Mouse (Mus musculus) forebrain, postnatal 0 days (tissue): ENCODE data around the gene Tarbp1. TPM values are rescaled to one million over a fixed set of nuclear protein-coding genes. Genes with fewer than 3 reads are reported as not detected.

Experiments used
- ATAC-seq: fragments of 200-750 bp; cut with Nextera tagmentation; 2 replicates; pipeline ENCODE4 v1.8.0; 2017; ENCODE audit warnings: mild to moderate bottlenecking, moderate library complexity
- DNase-seq: peaks from one replicate; pipeline ENCODE4 v3.0.0-alpha.2; 2015
- H3K27ac ChIP-seq: fragments of 300-500 bp; sonication (generic); 2 replicates; pipeline ENCODE4 v1.5.1; 2014; ENCODE audit warnings: low read depth, mild to moderate bottlenecking, antibody characterized with exemption, low read length, moderate library complexity, mixed read lengths
- H3K27me3 ChIP-seq: fragments of 300-500 bp; sonication (generic); 2 replicates; pipeline ENCODE4 v1.6.1; 2014; ENCODE audit warnings: mild to moderate bottlenecking, low read length, mixed read lengths; ENCODE audit not compliant: insufficient read depth
- H3K36me3 ChIP-seq: fragments of 300-500 bp; sonication (generic); 2 replicates; pipeline ENCODE4 v1.6.1; 2014; ENCODE audit warnings: mild to moderate bottlenecking, moderate library complexity; ENCODE audit not compliant: insufficient read depth
- H3K4me1 ChIP-seq: fragments of 300-500 bp; sonication (generic); 2 replicates; pipeline ENCODE4 v1.6.1; 2014; ENCODE audit warnings: antibody characterized with exemption; ENCODE audit not compliant: insufficient read depth
- H3K4me2 ChIP-seq: fragments of 300-500 bp; sonication (generic); 2 replicates; pipeline ENCODE4 v1.6.1; 2014; ENCODE audit warnings: low read depth, mild to moderate bottlenecking, moderate library complexity
- H3K4me3 ChIP-seq: fragments of 300-500 bp; sonication (generic); 2 replicates; pipeline ENCODE4 v1.5.1; 2014; ENCODE audit warnings: low read depth, low read length, mixed read lengths
- H3K9ac ChIP-seq: fragments of 300-500 bp; sonication (generic); 2 replicates; pipeline ENCODE4 v1.6.1; 2014; ENCODE audit warnings: mild to moderate bottlenecking
- H3K9me3 ChIP-seq: fragments of 300-500 bp; sonication (generic); 2 replicates; pipeline ENCODE4 v1.6.1; 2016; ENCODE audit warnings: low read length
- CTCF ChIP-seq: sonication (generic); IDR thresholded peaks from 2 replicates; pipeline ENCODE4 v1.5.1; 2016; ENCODE audit warnings: antibody characterized with exemption, control low read depth, low read depth
- WGBS: fragments of 180-500 bp; shearing (Covaris S2); extraction: QIAGEN DNeasy Blood & Tissue Kit; methylation state at CpG from one replicate; pipeline ENCODE4 v1.1.7; 2014; 5-methylcytosine and 5-hydroxymethylcytosine counted together
- polyA plus RNA-seq: library from polyadenylated mRNA; unstranded; fragments of >200 nt; fragmentation: Nextera tagmentation; extraction: Ambion mirVana; gene quantifications from 2 replicates; pipeline ENCODE4 v1.2.1, GENCODE M21; 2015
- total RNA-seq: library from RNA; depleted of rRNA; stranded (reverse); fragments of >200 nt; gene quantifications from 2 replicates; pipeline ENCODE4 v1.2.3, GENCODE M21; 2014

Gene Tarbp1
- total and polyA plus RNA-seq, 2 experiments from 2014 or later = 1.1 to 5.8 TPM

DNA sequence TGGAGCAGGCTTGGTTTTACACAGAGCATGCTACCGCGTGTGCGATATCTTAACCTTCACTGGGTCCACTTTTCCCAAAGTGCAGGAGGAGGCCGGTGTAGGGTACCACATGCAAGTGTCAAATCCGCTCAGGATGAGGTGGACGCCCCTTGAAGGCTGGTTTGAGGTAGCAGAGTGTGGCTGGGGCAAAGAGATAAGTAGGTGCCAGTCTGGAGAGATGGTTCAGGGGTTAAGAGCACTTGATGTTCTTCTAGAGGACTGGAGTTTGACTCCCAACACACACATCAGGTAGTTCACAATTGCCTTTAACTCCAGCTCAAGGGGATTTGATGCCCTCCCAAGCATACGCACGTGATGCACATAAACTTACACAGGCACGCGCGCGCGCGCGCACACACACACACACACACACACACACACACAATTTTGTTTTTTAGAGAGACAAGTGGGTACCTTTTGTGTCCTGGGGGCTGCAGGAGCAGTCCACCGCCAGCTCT, 1.0 kb downstream of the Tarbp1 start:
- peaks cover 9% of the 10 kb centered on the region for H3K36me3 ChIP-seq
- DNase-seq = no peak
- H3K9me3 ChIP-seq = no peaks in the 10 kb centered on the region
- WGBS = 12% methylated on average over 16 of the region's 16 CpGs
- H3K9ac ChIP-seq = peak overlapping the region; percentile 69
- no peak overlapping the region for H3K27ac ChIP-seq
- H3K4me1 ChIP-seq = 0 out of 2 replicates have a peak, but pooled peaks cover 10% of the 10 kb centered on the region
- H3K4me3 ChIP-seq = peak overlapping the region; percentile 94
- H3K27me3 ChIP-seq = no peaks in the 10 kb centered on the region
- TF ChIP-seq CTCF = no peak
- ATAC-seq = no peak
- H3K4me2 ChIP-seq = peak overlapping the region; percentile 63

DNA sequence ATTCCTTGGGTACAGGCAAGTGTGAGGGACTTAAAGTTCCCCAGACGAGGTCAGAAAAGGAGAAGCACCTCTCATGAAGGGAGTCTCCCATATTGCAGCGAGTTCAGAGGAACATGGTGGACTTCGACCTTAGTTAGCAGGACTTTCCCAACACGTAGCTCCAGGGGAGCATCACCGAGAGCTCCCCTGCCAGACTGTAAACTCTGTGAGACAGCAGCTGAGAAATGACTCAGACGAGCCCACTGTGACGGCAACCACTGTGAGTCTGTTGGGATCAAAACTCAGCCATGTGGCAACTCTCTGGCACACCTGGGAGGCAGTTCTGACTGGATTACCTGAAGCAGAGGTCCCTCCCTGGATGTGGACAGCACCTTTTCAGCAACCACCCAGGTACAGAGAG, 10.8 kb downstream of the Tarbp1 start:
- Histone ChIP-seq H3K4me1 (no peaks in the 10 kb centered on the region), H3K36me3 (peaks cover 46% of the 10 kb centered on the region), H3K27ac (no peak overlapping the region), H3K4me3 (no peak overlapping the region), H3K27me3 (no peaks in the 10 kb centered on the region), H3K4me2 (no peak overlapping the region), H3K9ac (no peak overlapping the region), H3K9me3 (no peaks in the 10 kb centered on the region)
- no peak for ATAC-seq
- no peak for DNase-seq
- TF ChIP-seq CTCF = no peak
- 89% methylated on average over 7 of the region's 7 CpGs for WGBS

DNA sequence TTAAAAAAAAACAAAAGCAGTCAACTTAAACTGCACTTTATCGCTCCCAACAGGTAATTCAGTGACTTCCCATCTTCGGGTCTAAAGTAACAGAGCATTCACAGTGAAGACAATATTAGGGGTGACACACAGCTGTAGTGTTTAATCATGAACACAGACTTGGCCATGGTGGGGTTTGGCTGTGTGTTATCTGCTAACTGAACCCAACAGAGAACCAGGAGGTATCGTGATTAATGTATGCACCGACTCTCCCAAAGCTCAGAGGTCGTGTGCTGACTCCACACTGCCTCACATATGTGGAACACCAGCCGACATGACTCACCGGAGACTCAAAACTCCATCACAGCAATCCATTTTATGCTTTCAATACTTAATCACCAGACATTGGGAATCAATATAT, 13.1 kb downstream of the Tarbp1 start:
- no peak overlapping the region for H3K4me3 ChIP-seq
- DNase-seq (no peak), ATAC-seq (no peak)
- H3K4me1 ChIP-seq = no peaks in the 10 kb centered on the region
- H3K36me3 ChIP-seq = peaks cover 60% of the 10 kb centered on the region
- no peaks in the 10 kb centered on the region for H3K27me3 ChIP-seq
- H3K4me2 ChIP-seq = no peak overlapping the region
- no peaks in the 10 kb centered on the region for H3K9me3 ChIP-seq
- 86% methylated on average over 7 of the region's 7 CpGs for WGBS
- no peak overlapping the region for H3K27ac ChIP-seq
- no peak overlapping the region for H3K9ac ChIP-seq
- TF ChIP-seq CTCF = no peak

DNA sequence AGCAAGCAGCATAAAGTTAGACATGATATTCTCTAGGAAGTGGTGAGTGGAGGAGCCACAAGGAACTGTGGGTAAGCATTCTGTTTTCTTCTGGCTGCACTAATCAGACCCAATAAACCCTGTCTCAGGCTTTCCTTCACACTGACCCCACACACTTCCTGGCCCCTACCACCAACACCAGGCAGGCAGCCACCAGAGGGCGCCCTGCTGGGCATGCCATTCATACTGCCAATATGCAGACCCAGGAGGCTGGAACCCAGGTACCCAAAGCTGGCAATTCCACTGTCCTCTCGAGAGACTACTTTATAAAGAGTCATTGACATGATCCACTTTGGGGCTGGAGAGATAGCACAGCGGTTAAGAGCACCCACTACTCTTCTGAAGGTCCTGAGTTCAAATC, 14.6 kb downstream of the Tarbp1 start:
- Histone ChIP-seq H3K27ac (no peak overlapping the region), H3K4me1 (no peaks in the 10 kb centered on the region), H3K36me3 (peaks cover 65% of the 10 kb centered on the region), H3K4me2 (no peak overlapping the region), H3K9ac (no peak overlapping the region), H3K4me3 (no peak overlapping the region), H3K27me3 (no peaks in the 10 kb centered on the region), H3K9me3 (no peaks in the 10 kb centered on the region)
- DNase-seq = no peak
- TF ChIP-seq CTCF = peak; percentile 58
- ATAC-seq = no peak
- 56% methylated on average over 3 of the region's 3 CpGs for WGBS

DNA sequence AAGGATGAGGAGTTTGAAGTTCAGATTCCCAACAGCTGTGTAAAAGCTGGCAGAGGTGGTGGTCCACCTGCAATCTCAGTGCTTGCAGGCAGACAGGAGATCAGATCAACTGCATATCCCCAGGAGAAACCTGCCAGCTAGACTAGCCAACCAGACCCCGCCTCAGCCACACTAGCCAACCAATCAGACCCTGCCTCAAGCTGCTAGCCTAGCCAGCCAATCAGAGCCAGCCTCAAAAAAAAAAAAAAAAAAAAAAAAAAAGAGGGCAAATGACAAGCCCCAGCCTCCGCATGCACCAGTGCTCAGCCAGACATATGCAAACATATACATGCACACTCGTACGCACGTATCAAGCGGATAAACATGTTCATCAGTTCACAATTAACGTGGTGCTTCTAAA, 19.5 kb downstream of the Tarbp1 start:
- 77% methylated on average over 7 of the region's 7 CpGs for WGBS
- Histone ChIP-seq H3K36me3 (peaks cover 76% of the 10 kb centered on the region), H3K27me3 (no peaks in the 10 kb centered on the region), H3K4me2 (no peak overlapping the region), H3K9me3 (no peaks in the 10 kb centered on the region), H3K4me3 (no peak overlapping the region), H3K4me1 (no peaks in the 10 kb centered on the region), H3K9ac (no peak overlapping the region), H3K27ac (no peak overlapping the region)
- DNase-seq (peak; percentile 7), ATAC-seq (no peak; the same call in 1 of the 2 replicates)
- TF ChIP-seq CTCF = no peak

DNA sequence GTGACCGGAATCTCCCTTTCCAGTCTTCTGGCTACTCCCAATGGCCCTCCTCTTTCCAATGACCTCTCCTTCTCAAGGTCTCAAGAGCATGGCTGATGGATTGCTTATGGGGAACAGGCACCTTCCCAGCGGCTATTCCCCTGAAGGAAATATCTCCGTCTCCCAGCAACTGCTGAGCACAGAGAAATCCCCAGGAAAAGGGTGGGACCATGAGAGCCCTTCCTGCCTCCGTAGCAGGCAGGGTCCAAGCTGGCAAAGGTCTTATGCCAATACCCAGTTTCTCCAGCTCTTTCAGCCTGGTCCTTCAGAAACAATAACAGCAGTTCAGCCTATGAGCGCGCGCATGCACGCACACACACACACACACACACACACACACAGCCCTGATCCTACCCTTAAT, 23.7 kb downstream of the Tarbp1 start:
- no peak for TF ChIP-seq CTCF
- H3K4me3 ChIP-seq = no peak overlapping the region
- no peaks in the 10 kb centered on the region for H3K27me3 ChIP-seq
- 92% methylated on average over 8 of the region's 8 CpGs for WGBS
- DNase-seq = no peak
- H3K9me3 ChIP-seq = no peaks in the 10 kb centered on the region
- no peak overlapping the region for H3K4me2 ChIP-seq
- ATAC-seq = no peak
- peaks cover 88% of the 10 kb centered on the region for H3K36me3 ChIP-seq
- H3K4me1 ChIP-seq = no peaks in the 10 kb centered on the region
- no peak overlapping the region for H3K9ac ChIP-seq
- H3K27ac ChIP-seq = no peak overlapping the region

DNA sequence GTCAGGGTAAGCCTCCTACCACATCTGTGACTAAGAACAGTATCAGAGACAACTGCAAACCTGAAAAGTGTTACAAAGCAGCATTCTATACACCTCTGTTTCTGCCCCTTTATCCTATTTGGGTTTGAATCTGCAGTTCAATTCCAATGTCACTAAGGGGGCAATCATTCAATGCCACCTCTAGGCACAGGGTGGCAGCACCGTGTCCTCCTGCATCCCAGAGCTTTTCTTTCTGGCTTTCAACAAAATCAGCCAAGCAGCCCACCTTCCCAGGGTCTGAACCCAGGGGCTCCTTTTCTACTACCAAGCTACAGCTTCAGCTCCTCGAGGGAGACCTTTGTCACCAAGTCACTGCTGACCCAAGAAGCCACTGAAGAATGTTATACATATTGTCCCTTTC, 35.9 kb downstream of the Tarbp1 start:
- DNase-seq (no peak), ATAC-seq (no peak)
- no peaks in the 10 kb centered on the region for H3K4me1 ChIP-seq
- H3K4me2 ChIP-seq = no peak overlapping the region
- H3K27ac ChIP-seq = no peak overlapping the region
- WGBS = 67% methylated on average over 2 of the region's 2 CpGs
- no peaks in the 10 kb centered on the region for H3K9me3 ChIP-seq
- TF ChIP-seq CTCF = peak; percentile 47
- peaks cover 51% of the 10 kb centered on the region for H3K36me3 ChIP-seq
- no peaks in the 10 kb centered on the region for H3K27me3 ChIP-seq
- H3K9ac ChIP-seq = no peak overlapping the region
- no peak overlapping the region for H3K4me3 ChIP-seq
